In the genomic region with DNA sequence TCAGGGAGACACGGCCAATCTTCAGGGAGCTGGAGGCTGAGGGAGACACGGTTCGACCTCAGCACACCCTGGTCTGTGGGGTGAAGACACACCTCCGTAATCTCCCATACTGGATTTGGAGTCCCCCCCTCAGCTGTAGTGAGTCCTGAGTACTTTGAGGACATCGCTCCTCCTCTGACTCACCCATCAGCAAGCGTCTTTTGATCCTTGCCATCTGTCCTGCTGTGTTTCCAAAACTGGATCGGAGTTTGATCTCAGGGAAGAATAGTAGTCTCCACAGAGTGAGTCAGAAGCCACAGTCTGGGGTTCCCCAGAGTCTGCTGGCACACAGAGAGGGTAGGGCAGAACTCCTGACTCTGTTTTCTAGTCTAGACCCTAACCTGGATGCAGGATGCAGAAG, we compare ENCODE assay signal across 19 mouse cellular contexts.
DNase-seq lines count a peak whose midpoint lies in the region; ATAC-seq and TF ChIP-seq lines count a peak whose summit lies in the region.
"Had no signal": no experiment of that assay in that cellular context is flagged by ENCODE, and none has a peak within 500 bp of the region (broad histone marks: within the 10 kb centered on the region; RNA-seq: fewer than 3 reads in every experiment).

No protein-coding gene starts in this region.

- ATAC-seq in lung, embryonic 15.5 days (ENCODE audit: borderline replicate concordance, extremely low read depth, low FRiP score, low TSS enrichment), result peak; percentile 50; the same call in 1 of the 2 replicates
- ATAC-seq: inflammation-experienced regulatory T-cells, adult 6 months had no signal

- TF ChIP-seq EP300 in heart, adult 2 months (IDR thresholded peaks at IDR 0.05; ENCODE audit: insufficient read depth, low read depth, low read length), result no peak

- TF ChIP-seq POLR2A in heart, adult 2 months (IDR thresholded peaks at IDR 0.05; ENCODE audit: insufficient read depth, low read depth, low read length), result no peak

- no peak overlapping the region for H3K4me2 ChIP-seq in lung, embryonic 15.5 days
- H3K4me2 ChIP-seq: hindbrain, embryonic 14.5 days; liver, embryonic 15.5 days; neural tube, embryonic 12.5 days had no signal

- no peaks in the 10 kb centered on the region for H3K27me3 ChIP-seq in heart, adult 2 months (ENCODE audit: control insufficient read depth, insufficient read depth, low read length)
- 0 out of 2 replicates have a peak, but pooled peaks cover 4% of the 10 kb centered on the region for H3K27me3 ChIP-seq in lung, embryonic 15.5 days
- H3K27me3 ChIP-seq: neural tube, embryonic 12.5 days had no signal

- no peaks in the 10 kb centered on the region for H3K36me3 ChIP-seq in heart, adult 2 months (ENCODE audit: control insufficient read depth, insufficient read depth, low read length)
- no peaks in the 10 kb centered on the region for H3K36me3 ChIP-seq in lung, embryonic 15.5 days
- H3K36me3 ChIP-seq: G1E; liver, embryonic 15.5 days; neural tube, embryonic 12.5 days had no signal

- peak; percentile 34 to 36 for DNase-seq in heart, adult 9 months (ENCODE audit: low spot score in 2 of 2)
- no peak for DNase-seq in heart, adult 2 months
- peak; percentile 21 for DNase-seq in fibroblast of lung, adult 2 months (ENCODE audit: low read depth)
- peak; percentile 61 for DNase-seq in lung, postnatal 36 days
- DNase-seq in adrenal gland, adult 8-10 months, result no peak
- no peak for DNase-seq in urinary bladder, postnatal 25 days (ENCODE audit: low spot score)
- no peak for DNase-seq in cerebellum, adult 11-12 months
- DNase-seq: gastrocnemius, postnatal 14 days; kidney, adult 18-20 months; layer of hippocampus, adult 9-11 months; liver; right cerebral cortex, postnatal 14 days; thymus, postnatal 14 days had no signal

- H3K4me3 ChIP-seq in heart, adult 2 months, result no peak overlapping the region
- H3K4me3 ChIP-seq in lung, embryonic 15.5 days, result no peak overlapping the region
- H3K4me3 ChIP-seq: liver, embryonic 15.5 days; neural tube, embryonic 12.5 days had no signal

- WGBS in heart, adult 2 months, result 82% methylated on average over 7 of the region's 7 CpGs
- WGBS in lung, embryonic 15.5 days, result 55% methylated on average over 7 of the region's 7 CpGs

- no peak overlapping the region for H3K9ac ChIP-seq in heart, adult 2 months (ENCODE audit: low read depth, low read length)
- H3K9ac ChIP-seq in lung, embryonic 15.5 days, result no peak overlapping the region
- H3K9ac ChIP-seq: hindbrain, embryonic 14.5 days; liver, embryonic 15.5 days; neural tube, embryonic 12.5 days had no signal

- no peak for TF ChIP-seq CTCF in heart, adult 2 months (IDR thresholded peaks at IDR 0.05)

- H3K79me2 ChIP-seq in heart, adult 2 months (replicated peaks; ENCODE audit: control insufficient read depth, insufficient read depth, low read length), result no peaks in the 10 kb centered on the region

- H3K4me1 ChIP-seq in heart, adult 2 months (ENCODE audit: control insufficient read depth, insufficient read depth, low read length), result no peaks in the 10 kb centered on the region
- H3K4me1 ChIP-seq in lung, embryonic 15.5 days, result peaks cover 18% of the 10 kb centered on the region

- no peak overlapping the region for H3K27ac ChIP-seq in heart, adult 2 months
- H3K27ac ChIP-seq in lung, embryonic 15.5 days, result no peak overlapping the region
- H3K27ac ChIP-seq: hindbrain, embryonic 14.5 days; liver, embryonic 15.5 days; neural tube, embryonic 12.5 days had no signal

- intact Hi-C loops in heart, adult 2 months (cut with DNase I), result no loop called here

- no peaks in the 10 kb centered on the region for H3K9me3 ChIP-seq in lung, embryonic 15.5 days
- H3K9me3 ChIP-seq: G1E; liver, embryonic 15.5 days; neural tube, embryonic 12.5 days had no signal

Comparison
In these comparisons a context has a peak if more than half of its experiments do, and no peak if none do; other contexts are left out.
1. DNase-seq: peak in heart, adult 9 months (2 of 2), fibroblast of lung, adult 2 months (single experiment) and lung, postnatal 36 days (single experiment); none in heart, adult 2 months (0 of 2), adrenal gland, adult 8-10 months (single experiment), urinary bladder, postnatal 25 days (single experiment) and cerebellum, adult 11-12 months (single experiment).